ENCODE assay signal across 8 mouse cellular contexts in the genomic region with DNA sequence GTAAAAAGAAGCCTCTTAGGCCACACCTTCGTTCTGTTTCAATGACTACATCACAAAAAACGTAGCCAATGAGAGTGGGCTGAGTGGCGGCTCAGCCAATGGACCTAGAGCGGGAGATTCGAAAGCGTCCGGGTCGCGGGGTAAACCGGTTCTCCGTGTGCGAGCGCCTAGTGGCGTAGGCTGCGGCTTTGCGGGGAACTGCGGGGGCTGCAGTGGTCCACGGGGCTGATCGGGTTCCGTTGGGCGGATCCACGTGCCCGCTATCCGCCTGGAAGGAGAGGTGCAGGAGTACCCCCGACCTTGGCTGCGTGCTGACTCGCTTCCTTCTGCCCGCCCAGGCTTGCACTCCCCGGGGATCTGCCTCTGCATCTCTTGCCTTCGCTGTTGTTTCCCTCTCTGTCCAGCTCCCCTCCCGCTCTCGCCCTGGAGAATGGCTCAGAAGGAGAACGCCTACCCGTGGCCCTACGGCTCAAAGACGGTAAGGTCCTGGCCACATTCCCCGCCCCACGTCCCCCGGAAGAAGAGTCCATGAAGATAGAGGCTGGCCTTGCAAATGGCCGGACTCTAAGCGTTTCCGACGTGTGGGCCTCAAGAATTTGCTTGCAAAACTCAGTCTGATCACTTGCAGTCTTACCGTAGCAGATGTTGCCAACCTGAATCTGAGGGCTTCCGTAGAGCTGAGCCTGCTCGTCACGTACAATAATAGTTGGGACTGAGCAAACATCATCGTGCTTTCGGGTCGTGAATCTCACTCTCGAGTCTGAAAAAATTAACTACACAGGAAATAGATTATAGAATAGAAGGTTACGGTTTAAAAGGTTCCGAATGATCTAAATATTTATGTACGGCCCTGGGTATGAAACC. TPM values are rescaled to one million over a fixed set of nuclear protein-coding genes. Genes with fewer than 3 reads are reported as not detected.
A peak's percentile ranks its signal among the peaks of the same experiment; 100 is the strongest.
DNase-seq lines count a peak whose midpoint lies in the region; ATAC-seq and TF ChIP-seq lines count a peak whose summit lies in the region.

A gene (plus strand): TSS at position 117 of the 864 bp plus-strand sequence.

- ATAC-seq in inflammation-experienced regulatory T-cells, adult 6 months = peak; percentile 80
- ATAC-seq in limb, embryonic 12.5 days (ENCODE audit: insufficient number of reproducible peaks, insufficient read depth, low FRiP score, low TSS enrichment, low read depth) = peak; percentile 75
- peak; percentile 84 for ATAC-seq in midbrain, embryonic 13.5 days

- intact Hi-C loops in gastrocnemius, postnatal 14 days (cut with DNase I; ENCODE audit: low total_unique reads) = no loop called here

- no peak for TF ChIP-seq POLR2A in cortical plate, adult 2 months (IDR thresholded peaks at IDR 0.05; ENCODE audit: extremely low read depth, insufficient read depth, low read length)

- peaks cover 34% of the 10 kb centered on the region for H3K36me3 ChIP-seq in limb, embryonic 12.5 days
- H3K36me3 ChIP-seq in midbrain, embryonic 13.5 days = peaks cover 18% of the 10 kb centered on the region

- no peaks in the 10 kb centered on the region for H3K27me3 ChIP-seq in limb, embryonic 12.5 days
- no peaks in the 10 kb centered on the region for H3K27me3 ChIP-seq in midbrain, embryonic 13.5 days

- TF ChIP-seq CTCF in cortical plate, adult 2 months (IDR thresholded peaks at IDR 0.05; ENCODE audit: extremely low read depth, insufficient read depth, low read length) = no peak

- WGBS in limb, embryonic 12.5 days = under 1% methylated on average over 54 of the region's 54 CpGs
- under 1% methylated on average over 54 of the region's 54 CpGs for WGBS in midbrain, embryonic 13.5 days

- peak within 1 kb of the TSS; percentile 85 for H3K4me2 ChIP-seq in limb, embryonic 12.5 days
- peak within 1 kb of the TSS; percentile 93 for H3K4me2 ChIP-seq in midbrain, embryonic 13.5 days (replicated peaks)

- no peak within 1 kb of the TSS for H3K27ac ChIP-seq in cortical plate, adult 2 months (ENCODE audit: insufficient read depth, low read length)
- H3K27ac ChIP-seq in limb, embryonic 12.5 days = peak within 1 kb of the TSS; percentile 93
- peak within 1 kb of the TSS; percentile 61 for H3K27ac ChIP-seq in midbrain, embryonic 13.5 days

- H3K4me3 ChIP-seq in cortical plate, adult 2 months (ENCODE audit: insufficient read depth, low read length) = peak within 1 kb of the TSS; percentile 47
- H3K4me3 ChIP-seq in limb, embryonic 12.5 days (replicated peaks) = peak within 1 kb of the TSS; percentile 83
- peak within 1 kb of the TSS; percentile 62 for H3K4me3 ChIP-seq in midbrain, embryonic 13.5 days (replicated peaks)

- DNase-seq in left cerebral cortex, adult 18-20 months (ENCODE audit: low spot score in 2 of 2) = peak; percentile 74
- DNase-seq in left cerebral cortex, adult 11 months (ENCODE audit: low spot score) = no peak
- DNase-seq in gastrocnemius, postnatal 14 days = peak; percentile 88
- peak; percentile 66 to 74 for DNase-seq in spleen, adult 18-20 months

- H3K9ac ChIP-seq in limb, embryonic 12.5 days (replicated peaks) = peak within 1 kb of the TSS; percentile 83
- peak within 1 kb of the TSS; percentile 63 for H3K9ac ChIP-seq in midbrain, embryonic 13.5 days (replicated peaks)

- no peaks in the 10 kb centered on the region for H3K4me1 ChIP-seq in cortical plate, adult 2 months (ENCODE audit: control insufficient read depth, insufficient read depth, low read length)
- peaks cover 25% of the 10 kb centered on the region for H3K4me1 ChIP-seq in limb, embryonic 12.5 days (replicated peaks)
- peaks cover 31% of the 10 kb centered on the region for H3K4me1 ChIP-seq in midbrain, embryonic 13.5 days (replicated peaks)

- no peaks in the 10 kb centered on the region for H3K9me3 ChIP-seq in limb, embryonic 12.5 days
- H3K9me3 ChIP-seq in midbrain, embryonic 13.5 days = no peaks in the 10 kb centered on the region

RNA-seq across cellular contexts. Expression of the gene that starts here (rescaled TPM):
- total RNA-seq in left cerebral cortex, adult 18-20 months (2021) = under 1 TPM in 1 of 2 experiments, not detected in 1; 0.30 TPM
- 0.57 and 1.2 TPM in 2 replicates for polyA plus RNA-seq in cortical plate, adult 2 months (2012; rRNA removed)
- total RNA-seq in gastrocnemius, postnatal 14 days (2021) = 1 to 10 TPM; 4.2 to 4.4 TPM
- 10 to 100 TPM in 2 of 3 experiments, 1 to 10 TPM in 1; 5.8 to 74.0 (median 12.9) TPM for polyA plus RNA-seq in inflammation-experienced regulatory T-cells, adult 6 months (2017; shearing (Covaris generic))
- 169 and 171 TPM in 2 replicates for polyA plus RNA-seq in limb, embryonic 12.5 days (2016; fragmentation: Nextera tagmentation; extraction: Ambion mirVana)
- polyA plus RNA-seq in midbrain, embryonic 13.5 days (2015; fragmentation: Nextera tagmentation; extraction: Ambion mirVana) = 61.3 and 62.6 TPM in 2 replicates

Comparison
In these comparisons a context has a peak if more than half of its experiments do, and no peak if none do; other contexts are left out.
1. RNA of the gene that starts here (total RNA-seq): 4.2 to 4.4 TPM in gastrocnemius, postnatal 14 days; 0.30 TPM in left cerebral cortex, adult 18-20 months; every median in the first group is over 4 times any median in the second.
2. Peak in DNase-seq in left cerebral cortex, adult 18-20 months; RNA of the gene not detected or under 1 TPM.
3. Peak in every context shown above with its lines, with median percentiles within 50 percentile points of each other: H3K4me3 ChIP-seq and ATAC-seq.